Mouse (Mus musculus) right cerebral cortex, postnatal 14 days (tissue): ENCODE measurements at regions not wholly inside any gene's neighbourhood (a gene's known extent, or its start where the extent isn't known, plus 50 kb on each side); places are given as distances from the start of the nearest gene placed in this dataset.

Experiments used
- DNase-seq: peaks from one replicate; pipeline ENCODE4 v3.0.0; 2022

- DNase-seq, result no peak
Measured at GRCm38 (mm10) chrX:58445624-58446323, 423.3 kb downstream of the Zic3 start.

- DNase-seq, result no peak
Measured at GRCm38 (mm10) chrX:58447605-58448004, 425.1 kb downstream of the Zic3 start.

- no peak for DNase-seq
Measured at GRCm38 (mm10) chrX:58469683-58470082, 439.5 kb upstream of the 4930550L24Rik start.

- no peak for DNase-seq
Measured at GRCm38 (mm10) chrX:58470986-58471385, 438.2 kb upstream of the 4930550L24Rik start.

- no peak for DNase-seq
Measured at GRCm38 (mm10) chrX:58490861-58491260, 418.3 kb upstream of the 4930550L24Rik start.

- DNase-seq, result no peak
Measured at GRCm38 (mm10) chrX:58503573-58503972, 405.6 kb upstream of the 4930550L24Rik start.

- peak; percentile 4 for DNase-seq
Measured at GRCm38 (mm10) chrX:58514925-58515324, 394.2 kb upstream of the 4930550L24Rik start.
